Mouse (Mus musculus): ENCODE data around the gene Gm4353.

The Gm4353 gene

GRCm38 (mm10) chr7:116040470-116041019 lies 43.9 kb downstream of the Gm4353 start:
- no peak for DNase-seq (ENCODE audit: low spot score)

GRCm38 (mm10) chr7:116039538-116040466 lies 44.6 kb downstream of the Gm4353 start:
- peak; percentile 52 for DNase-seq (ENCODE audit: low spot score)

- DNase-seq (ENCODE audit: low spot score) = no peak
Measured at GRCm38 (mm10) chr7:116039196-116039537, 45.3 kb downstream of the Gm4353 start, which contains the start of gene 1110004F10Rik. Gene 1110004F10Rik (plus strand): TSS chr7:116039397.

GRCm38 (mm10) chr7:116038511-116038910 lies 45.9 kb downstream of the Gm4353 start, which contains the start of gene Sox6:
Gene Sox6 (minus strand): TSS chr7:116038796.
- DNase-seq (ENCODE audit: low spot score) = no peak

- no peak for DNase-seq (ENCODE audit: low spot score)
Measured at GRCm38 (mm10) chr7:116038024-116038423, 46.4 kb downstream of the Gm4353 start.

- no peak for DNase-seq (ENCODE audit: low spot score)
Measured at GRCm38 (mm10) chr7:116036591-116037555, 47.6 kb downstream of the Gm4353 start.

GRCm38 (mm10) chr7:116035504-116035903 lies 48.9 kb downstream of the Gm4353 start:
- DNase-seq (ENCODE audit: low spot score) = no peak

- no peak for DNase-seq (ENCODE audit: low spot score)
Measured at GRCm38 (mm10) chr7:116034282-116034758, 50.1 kb downstream of the Gm4353 start.

GRCm38 (mm10) chr7:116033371-116034241 lies 50.8 kb downstream of the Gm4353 start:
- DNase-seq (ENCODE audit: low spot score) = no peak
